Mouse (Mus musculus) Muller cell, postnatal 12 days (primary cell): ENCODE measurements at regions not wholly inside any gene's neighbourhood (a gene's known extent, or its start where the extent isn't known, plus 50 kb on each side); places are given as distances from the start of the nearest gene placed in this dataset.

Experiments used
- DNase-seq: peaks from one replicate; pipeline ENCODE4 v3.0.0-alpha.2; 2015; ENCODE audit errors: inconsistent ontology term

DNA sequence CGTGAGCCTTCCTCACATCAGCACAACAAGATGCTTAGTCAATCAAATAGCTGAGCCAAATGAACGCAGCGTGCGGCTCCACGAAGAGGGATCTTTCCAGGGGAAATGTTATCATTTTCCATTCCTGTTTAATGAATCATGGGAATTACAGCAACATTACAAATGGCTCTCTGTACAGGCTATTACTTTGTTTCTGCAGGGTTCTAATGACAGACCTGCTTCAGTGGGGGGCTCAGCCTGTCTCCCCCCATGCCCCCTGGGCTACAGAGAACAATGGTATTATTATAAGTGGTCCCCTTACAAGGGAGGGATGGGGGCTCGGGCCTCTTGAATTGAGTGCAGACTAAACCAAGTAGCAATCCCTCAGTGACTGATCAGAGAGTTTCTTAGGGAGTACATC is 144.3 kb upstream of the Csf3r start:
- DNase-seq: peak; percentile 12

DNA sequence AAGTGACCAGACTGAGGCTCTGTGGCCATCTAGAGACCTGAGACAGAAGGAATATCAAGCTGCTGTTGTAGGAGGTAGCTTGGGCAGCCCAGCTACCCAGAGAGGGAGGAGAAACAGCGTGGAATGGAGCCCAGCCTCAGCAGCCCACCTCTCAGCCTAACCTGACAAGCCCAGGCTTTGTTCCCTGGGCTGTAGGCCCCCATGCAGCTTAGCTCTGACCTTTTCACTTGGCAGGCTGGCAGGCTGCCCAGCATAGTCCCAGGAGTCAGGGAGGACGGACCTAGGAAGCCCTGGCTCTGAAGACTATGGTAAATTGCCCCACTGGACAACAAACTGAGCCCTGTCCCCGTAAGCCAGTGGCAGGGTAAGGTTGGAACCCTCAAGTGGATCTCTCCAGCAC is 141.8 kb upstream of the Csf3r start:
- no peak for DNase-seq

DNA sequence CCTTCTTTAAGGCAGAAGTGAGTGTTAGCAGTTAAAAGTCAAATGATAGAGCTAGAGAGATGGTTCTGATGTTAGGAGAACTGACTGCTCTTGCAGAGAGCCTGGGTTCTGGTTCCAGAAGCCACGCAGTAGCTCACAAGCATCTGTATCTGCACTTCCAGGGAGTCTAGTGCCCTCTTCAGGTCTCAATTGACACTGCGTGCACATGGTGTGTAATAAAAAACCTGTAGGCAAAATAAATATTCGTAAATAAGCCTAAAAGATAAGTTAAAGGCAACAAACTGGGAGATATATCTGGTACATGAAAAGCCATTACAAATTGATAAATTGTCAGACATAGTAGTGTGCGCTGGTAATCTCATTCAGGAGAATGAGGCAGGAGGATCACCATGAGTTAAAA is 133.8 kb upstream of the Csf3r start:
- DNase-seq: no peak

DNA sequence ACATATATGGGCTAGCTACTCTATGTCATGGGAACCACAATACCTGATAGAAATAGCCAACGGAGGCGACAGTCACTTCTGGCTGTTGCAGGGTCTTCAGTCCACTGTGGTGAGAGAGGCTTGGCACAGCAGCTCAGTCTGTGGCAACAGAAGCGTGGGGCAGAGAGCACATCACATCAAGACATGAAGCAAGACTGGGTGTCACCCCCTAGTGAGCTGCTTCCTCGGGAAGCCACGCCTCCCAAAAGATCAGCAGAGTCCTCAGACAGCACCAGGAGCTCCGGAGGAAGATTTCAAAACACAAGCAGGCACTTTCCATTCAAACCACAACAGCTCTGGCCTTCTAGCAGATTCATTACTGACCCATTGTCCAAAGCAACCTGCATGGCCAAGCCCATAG is 131.2 kb upstream of the Csf3r start:
- DNase-seq: no peak

DNA sequence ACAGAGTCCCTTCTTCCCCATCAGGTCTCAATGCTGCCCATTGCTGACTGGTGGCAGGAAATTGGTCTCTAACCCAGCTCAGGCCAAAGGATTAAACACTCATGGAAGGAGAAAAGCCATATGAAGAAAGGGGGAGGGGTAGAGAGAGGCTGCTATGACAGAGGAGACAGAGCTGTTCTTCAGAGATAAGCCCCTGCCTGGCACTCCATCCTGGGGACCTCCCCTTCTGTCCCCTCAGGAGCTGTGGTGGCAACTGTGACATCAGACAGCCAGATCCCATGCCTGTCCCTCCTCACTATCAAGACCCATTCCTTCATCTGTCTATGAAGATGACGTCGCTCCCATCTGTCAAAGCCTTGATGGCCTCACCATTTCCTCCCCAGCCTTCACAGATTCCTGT is 126.6 kb upstream of the Csf3r start:
- no peak for DNase-seq

DNA sequence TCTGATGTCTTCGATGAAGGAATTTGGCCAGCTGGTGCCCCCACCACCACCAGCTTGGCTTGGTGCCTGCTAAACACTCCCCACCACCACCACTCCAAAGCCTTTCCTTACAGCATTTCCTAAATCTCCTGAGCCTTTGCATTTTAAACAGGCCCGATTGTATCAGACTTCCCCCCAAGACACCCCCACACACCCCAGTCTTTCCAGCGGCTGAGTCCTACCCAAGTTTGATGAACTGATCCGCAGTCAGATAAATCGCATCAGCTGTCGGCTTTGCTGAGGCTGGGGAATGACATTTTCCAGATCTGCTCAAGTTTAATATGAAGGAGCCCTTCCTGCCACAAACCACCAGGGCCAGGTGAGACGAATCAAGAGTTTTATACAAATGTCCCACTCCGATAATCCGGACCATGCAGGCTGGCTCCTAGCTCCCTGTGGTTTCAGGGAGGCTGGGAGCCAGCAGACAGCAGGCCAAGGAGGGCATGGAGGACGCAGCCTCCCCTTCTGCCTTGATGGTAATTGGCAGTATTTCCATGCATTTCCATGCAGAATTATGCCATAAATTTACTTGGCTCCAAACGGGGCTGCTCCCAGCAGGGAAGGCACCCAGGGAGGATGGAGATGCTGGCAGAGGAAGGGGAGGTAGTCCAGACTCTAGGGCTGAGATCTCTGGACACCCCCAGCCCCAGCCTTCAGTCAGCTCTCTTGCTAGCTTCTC is 125.6 kb upstream of the Csf3r start:
- no peak for DNase-seq

DNA sequence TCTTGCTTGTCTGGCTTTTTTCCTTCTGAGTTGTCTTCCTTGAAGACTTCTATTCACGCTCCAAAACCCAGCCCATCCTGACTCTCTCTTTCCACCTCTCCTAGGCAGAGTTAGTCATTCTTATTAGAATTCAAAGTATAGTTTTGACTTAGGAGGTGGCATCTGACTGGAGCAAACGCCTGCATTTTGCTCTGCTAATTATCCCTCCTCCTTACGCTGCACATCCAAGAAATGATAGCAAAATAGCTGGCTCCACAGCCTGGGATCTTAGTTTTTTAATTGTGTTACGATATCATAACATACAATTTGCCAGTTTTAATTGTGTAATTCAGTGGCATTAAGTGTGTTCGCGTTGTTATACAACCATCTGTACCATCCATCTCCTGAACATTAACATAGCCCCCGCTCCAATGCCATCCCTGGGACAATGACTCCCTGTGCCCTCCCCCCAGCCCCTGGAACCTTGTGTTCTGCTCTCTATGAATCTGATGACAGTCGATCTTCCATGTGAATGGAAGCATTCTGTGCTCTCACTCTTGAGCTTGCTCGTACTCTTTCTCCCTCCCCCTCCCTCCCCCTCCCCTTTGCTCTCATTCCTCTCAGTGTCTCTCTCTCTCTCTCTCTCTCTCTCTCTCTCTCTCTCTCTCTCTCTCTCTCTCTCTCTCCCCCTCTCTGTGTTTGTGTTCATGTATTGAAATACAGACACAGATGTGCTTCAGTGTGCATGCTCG is 122.6 kb upstream of the Csf3r start:
- DNase-seq: no peak

DNA sequence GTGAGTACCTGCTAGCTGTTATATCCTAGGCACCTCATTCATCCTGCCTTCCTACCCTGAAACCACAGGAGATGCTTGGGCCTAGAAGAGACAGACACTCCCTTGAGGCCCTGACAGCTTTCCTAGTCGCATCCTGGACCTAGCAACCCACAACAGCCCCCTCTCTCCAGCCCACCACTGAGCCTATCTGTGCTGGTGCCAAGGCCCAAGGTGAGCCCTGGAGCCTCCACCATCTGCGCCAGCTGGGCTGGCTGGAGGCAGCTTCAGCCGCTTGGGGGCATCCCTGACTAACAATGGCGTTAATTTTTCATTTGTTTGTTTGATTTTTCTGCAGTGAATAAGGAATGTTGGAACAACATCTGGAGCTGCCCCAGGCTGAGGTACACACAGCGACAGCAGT is 118.1 kb upstream of the Csf3r start:
- no peak for DNase-seq

DNA sequence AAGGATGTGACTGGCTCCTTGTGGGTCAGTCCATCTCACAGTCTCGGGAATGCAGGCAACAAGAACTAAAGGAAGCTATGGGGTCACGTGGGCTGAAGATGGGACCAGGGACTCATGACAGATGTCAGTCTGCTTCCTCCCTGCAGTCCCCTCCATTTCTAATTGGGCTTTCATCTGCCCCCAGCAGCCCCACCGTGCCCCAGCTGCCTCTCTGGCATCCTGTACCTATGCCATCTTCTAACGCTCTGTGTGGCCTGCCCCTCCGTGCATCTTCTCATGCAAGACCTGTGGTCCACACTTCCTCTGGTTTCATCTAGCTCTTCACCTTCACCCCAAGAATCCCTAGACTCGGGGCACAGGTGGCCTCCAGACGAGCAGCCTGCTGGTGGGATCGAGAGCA is 115.4 kb upstream of the Csf3r start:
- DNase-seq: no peak

DNA sequence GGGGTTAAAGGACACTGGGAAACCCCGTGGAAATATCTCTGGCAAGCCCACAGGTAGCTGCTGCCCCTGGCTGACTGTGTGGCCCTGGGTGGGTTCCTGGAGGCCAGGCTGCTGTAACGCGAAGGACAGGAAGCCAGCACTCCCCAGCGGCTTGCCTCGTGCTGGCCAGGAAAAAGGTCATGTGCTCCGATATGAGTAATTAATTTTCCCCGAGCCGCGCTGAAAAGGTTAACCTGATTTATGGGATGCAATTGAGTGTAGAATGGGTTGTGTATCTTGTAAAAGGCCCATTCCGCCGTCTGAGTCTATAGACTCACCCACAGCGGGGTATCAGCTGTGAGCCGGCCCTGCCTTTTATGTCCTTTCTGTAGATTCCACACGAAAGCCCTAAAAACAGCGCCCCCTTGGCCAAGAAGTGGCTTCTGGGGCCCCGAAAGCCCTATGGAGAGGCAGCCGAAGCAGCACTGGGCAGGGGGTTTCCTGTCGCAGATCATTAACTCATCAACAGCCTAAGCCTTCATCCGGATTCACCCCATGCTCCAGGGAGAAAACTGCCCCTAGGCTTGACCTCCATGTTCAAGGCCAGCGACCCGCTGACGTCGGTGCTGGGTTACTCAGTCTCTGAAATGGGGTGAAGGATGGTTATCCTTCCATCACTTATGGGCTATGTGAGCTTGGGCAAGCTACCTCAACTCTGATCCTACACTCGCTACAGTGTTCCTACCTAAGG is 112.6 kb upstream of the Csf3r start:
- no peak for DNase-seq

DNA sequence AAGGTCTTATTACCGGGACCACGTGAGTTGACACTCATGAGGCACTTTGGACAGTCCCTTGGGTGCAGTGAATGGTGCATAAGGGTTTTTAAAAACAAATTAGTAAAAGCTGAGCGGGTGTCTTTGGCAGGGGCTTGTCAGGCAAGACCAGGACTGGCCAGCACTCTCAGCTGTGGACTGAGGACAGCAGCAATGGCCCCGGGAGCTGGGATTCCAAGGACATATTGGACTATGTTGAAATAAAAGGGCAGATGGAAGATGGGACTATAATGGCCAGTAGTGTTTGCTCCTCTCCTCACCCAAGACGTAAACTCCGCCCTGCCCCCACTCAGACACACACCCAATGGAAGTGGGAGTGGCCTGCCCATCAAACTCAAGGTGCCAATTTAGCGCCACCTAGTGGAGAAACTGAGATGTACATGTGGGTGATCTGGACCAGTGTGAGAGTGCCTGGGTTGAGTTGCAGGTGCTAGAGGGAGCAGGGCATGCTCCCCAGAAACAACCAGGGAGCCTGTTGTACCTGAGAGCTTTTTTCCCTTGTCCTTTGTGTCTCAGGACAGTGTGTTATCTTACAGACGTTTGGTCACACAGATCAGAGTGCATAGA is 111.8 kb upstream of the Csf3r start:
- DNase-seq: peak; percentile 38

DNA sequence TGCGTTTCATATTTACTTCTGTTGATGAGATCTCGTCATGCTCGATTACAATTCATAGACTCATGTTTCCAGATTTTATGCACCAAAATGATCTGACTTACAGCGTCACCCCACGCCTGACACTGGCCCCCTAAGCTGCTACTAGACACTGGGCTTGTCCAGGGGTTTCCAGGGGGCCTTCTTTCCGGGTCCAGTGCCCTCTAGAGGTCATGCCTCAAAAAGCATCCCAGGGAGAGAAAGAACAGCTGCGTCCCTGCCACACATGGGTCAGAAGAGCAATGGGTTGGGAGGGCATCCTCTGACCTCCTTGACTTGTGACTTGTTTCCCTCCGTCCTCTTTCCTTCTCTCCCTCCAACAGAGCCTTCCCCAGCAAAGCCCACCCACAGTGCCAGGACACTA is 109.2 kb upstream of the Csf3r start:
- DNase-seq: no peak

DNA sequence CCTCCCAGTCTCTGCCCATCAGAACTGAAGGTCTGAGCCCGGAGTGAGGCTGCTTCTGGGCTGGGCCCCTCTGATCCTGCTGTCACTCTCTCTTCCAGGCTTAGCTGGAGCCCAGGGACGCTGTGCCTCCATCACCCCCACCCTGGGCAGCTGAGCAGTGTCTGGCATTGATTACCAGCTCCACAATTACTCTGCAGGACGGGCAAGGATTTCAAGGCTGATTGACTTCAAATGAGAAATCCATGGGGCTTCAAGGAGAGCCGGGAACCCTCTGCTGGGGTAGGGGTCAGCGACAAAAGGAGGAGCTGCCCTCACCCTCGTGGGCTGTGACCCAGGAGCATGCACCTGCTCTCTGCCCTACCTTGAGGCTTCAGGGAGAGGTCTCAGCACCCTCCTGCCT is 107.1 kb upstream of the Csf3r start:
- no peak for DNase-seq

DNA sequence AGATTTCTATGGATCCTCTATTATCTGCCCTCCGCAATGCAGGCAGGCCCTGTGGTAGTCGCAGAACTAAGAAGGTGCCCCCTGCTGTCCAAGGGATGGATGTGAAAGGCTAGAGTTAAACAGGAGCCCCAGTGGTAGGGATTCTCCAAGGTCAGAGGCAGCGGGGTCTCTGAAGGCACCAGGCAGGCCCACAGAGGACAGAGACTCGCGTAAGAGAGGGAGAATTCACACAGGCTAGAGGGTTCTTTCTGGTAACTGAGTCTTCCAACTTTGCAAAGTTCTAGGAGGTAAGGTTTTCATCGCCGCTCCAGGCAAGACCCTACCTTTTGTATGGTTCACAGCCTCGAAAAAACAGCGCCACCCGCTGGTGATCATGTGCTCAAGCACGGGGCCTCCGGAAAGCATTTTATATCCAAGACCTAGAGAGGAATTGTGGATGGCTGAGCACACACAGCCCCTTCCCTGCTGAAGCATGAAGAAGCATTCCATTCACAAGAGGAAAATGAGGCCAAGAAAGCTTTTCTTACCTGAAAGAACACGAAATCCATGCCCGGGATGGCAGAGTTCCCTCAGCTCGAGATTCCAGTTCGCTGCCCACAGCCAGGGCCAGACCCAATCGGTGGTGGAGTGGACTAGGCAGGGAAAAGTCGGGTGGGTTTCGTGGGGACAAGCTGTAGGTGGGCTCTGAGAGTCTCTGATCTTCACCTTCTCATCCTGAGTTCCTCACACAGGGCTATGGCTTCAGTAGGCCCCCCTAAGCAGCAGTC is 102.6 kb upstream of the Csf3r start:
- DNase-seq: peak; percentile 31

DNA sequence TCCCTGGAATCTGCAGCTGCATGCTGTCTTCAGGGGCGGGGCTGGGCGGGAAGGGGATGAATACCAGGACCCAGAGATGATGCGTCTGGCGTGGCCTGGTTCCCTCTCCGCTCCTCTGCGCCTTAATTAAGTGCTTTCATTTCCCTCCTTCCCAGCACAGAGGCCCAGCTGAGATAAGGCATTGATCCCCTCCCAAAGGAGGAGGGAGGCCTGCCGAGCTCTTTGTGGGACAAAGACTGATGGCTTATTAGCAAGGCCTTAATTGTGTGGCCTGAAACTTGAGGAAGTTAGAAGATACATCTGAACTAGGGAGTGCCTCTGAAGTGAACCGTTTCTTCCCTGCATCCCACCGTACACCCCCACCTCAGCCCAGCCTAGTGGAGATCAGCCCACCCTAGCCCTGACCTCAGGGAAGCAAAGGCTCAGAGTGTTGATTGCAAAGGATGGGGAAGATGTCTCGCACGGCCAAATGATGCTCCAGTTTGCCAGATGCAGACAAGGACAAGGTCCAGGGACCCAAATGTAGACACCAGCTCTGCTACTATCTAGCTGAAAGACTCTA is 102.0 kb upstream of the Csf3r start:
- peak; percentile 39 for DNase-seq

DNA sequence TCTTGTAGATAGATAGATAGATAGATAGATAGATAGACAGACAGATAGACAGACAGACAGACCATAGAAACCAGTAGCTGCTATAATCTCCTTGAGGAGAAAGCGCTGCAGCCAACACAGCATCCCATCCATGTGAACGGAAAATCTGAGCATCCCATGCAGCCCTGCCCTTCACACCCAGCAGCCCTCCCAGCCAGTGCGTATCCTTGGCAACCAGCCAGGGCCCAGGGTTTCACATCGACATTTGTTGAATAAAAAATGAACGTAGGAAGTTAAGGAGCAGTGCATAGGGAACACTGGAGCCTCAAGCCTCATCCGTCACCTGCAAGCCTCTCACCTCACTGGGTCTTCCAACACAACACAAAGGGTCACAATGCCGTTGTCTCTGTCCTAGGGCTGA is 101.1 kb upstream of the Csf3r start:
- no peak for DNase-seq

DNA sequence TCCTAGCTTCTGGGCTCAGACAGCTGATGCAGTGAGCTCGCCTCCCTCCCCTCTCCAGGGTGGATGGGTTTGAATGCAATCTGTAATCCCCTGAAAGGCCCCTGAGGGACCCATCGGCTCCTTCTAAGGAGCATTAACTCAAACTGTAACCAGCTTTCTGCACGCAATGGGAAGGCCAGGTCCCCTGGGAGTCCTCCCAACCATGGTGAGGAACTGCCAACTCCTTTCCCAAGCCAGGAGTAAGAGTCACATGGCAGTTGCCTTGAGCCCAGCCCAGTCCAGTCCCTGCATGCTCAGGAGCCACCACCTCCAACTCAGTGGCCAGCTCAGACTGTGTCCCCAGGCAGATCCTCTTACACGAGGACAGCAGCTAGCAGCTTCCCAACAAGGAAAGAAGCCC is 96.2 kb upstream of the Csf3r start:
- no peak for DNase-seq

DNA sequence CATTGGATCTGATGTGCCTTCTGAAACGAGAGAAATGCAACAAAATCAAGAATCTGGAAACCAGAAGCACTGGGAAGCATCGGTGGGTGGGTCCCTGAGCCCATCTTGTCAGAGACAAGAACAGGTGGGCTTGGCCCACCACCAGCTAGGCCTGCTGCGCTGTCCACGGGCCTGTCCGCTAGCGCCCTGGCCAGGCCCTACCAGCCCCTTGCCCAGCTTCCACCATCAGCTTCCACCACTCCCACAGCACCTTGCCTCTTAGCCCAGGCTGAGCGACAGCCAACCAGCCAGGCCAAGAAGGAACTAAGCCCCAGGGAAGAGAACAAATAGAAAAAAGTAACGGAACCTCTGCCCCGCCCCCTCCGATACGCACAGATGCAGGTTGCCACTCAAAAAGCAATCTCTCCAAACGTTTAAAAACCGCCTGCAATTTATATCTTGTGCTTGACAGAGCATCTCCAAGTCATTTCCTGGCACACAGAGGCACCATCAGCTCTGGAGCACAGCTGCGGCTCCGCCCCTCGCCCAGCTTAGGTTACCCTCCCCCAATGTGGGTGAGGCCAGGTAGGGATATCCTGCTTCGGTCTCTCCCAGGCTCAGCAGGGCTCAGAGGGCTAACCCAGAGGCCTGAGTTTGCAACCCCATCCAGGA is 95.1 kb upstream of the Csf3r start:
- no peak for DNase-seq

DNA sequence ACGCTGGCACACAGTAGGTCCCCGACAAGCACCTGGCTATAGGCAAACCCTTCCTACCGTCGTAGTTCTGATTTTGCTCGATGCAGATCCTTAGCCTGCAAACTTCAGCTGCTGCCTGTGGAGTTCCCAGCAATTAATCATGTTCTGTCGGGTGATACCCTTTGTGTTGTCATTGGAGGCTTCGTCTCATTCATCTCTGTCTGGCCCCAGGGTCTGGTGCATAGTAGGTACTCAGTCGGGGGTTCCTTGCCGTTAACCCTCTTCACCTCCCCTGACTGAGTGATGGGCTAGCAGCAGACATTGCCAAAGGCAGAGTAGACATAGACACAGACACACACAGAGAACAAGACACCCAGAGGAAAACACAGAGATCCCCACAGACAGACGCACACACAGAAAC is 93.6 kb upstream of the Csf3r start:
- no peak for DNase-seq

DNA sequence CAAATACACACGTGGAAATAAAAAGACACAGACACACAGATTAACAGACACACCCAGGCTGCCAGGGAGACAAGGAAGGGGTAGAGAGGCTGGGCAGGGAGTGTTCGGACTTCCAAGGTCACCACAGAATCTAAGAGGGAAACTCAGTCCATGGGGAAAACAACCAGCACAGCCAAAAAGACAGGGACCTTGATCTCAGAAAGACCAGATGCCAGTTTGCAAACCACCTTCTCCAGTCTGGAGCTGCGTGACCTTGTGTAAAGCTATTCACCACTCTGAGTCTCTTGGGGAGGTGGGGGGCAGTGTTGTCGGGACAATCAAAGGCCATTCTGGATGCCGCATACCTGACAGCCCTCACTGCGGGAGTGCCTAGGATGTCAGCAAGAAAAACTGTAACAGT is 93.0 kb upstream of the Csf3r start:
- no peak for DNase-seq
